Mouse (Mus musculus) gonadal fat pad, adult 2 months (tissue): ENCODE measurements around the gene Slc37a1. TPM values are rescaled to one million over a fixed set of nuclear protein-coding genes. Genes with fewer than 3 reads are reported as not detected.

Source experiments
- DNase-seq: peaks from one replicate; pipeline ENCODE4 v3.0.0-alpha.2; 2012; ENCODE audit warnings: low read depth
- polyA plus RNA-seq: library from polyadenylated mRNA; depleted of rRNA; stranded (reverse); fragments of >200 nt; gene quantifications from 2 replicates; pipeline ENCODE4 v1.2.3, GENCODE M21; 2012

The Slc37a1 gene
- polyA plus RNA-seq, 1 experiment = 38.5 TPM

GRCm38 (mm10) chr17:31317521-31318272, 31.1 kb downstream of the Slc37a1 start:
- DNase-seq = no peak

- no peak for DNase-seq
Measured at GRCm38 (mm10) chr17:31318906-31319767, 32.5 kb downstream of the Slc37a1 start.

- DNase-seq = no peak
Measured at GRCm38 (mm10) chr17:31321425-31321824, 34.8 kb downstream of the Slc37a1 start.

GRCm38 (mm10) chr17:31322446-31322845, 35.9 kb downstream of the Slc37a1 start:
- no peak for DNase-seq

GRCm38 (mm10) chr17:31323379-31323778, 36.8 kb downstream of the Slc37a1 start:
- no peak for DNase-seq

- DNase-seq = no peak
Measured at GRCm38 (mm10) chr17:31324227-31324626, 37.6 kb downstream of the Slc37a1 start.

- DNase-seq = no peak
Measured at GRCm38 (mm10) chr17:31325451-31326219, 39.0 kb downstream of the Slc37a1 start.

- no peak for DNase-seq
Measured at GRCm38 (mm10) chr17:31326220-31326852, 39.7 kb downstream of the Slc37a1 start.

- no peak for DNase-seq
Measured at GRCm38 (mm10) chr17:31328466-31328865, 41.9 kb downstream of the Slc37a1 start.

GRCm38 (mm10) chr17:31330622-31331021, 44.0 kb downstream of the Slc37a1 start:
- no peak for DNase-seq

GRCm38 (mm10) chr17:31331273-31331672, 44.7 kb downstream of the Slc37a1 start:
- no peak for DNase-seq

- DNase-seq = no peak
Measured at GRCm38 (mm10) chr17:31331920-31332319, 45.3 kb downstream of the Slc37a1 start.

- DNase-seq = no peak
Measured at GRCm38 (mm10) chr17:31332333-31332732, 45.7 kb downstream of the Slc37a1 start.

- DNase-seq = no peak
Measured at GRCm38 (mm10) chr17:31334509-31335260, 48.1 kb downstream of the Slc37a1 start.

GRCm38 (mm10) chr17:31335344-31336080, 48.9 kb downstream of the Slc37a1 start:
- DNase-seq = no peak

- no peak for DNase-seq
Measured at GRCm38 (mm10) chr17:31339769-31340168, 53.2 kb downstream of the Slc37a1 start.

- DNase-seq = no peak
Measured at GRCm38 (mm10) chr17:31342191-31342590, 55.6 kb downstream of the Slc37a1 start.

- DNase-seq = no peak
Measured at GRCm38 (mm10) chr17:31344172-31344801, 57.7 kb downstream of the Slc37a1 start.

- DNase-seq = no peak
Measured at GRCm38 (mm10) chr17:31344816-31345215, 58.2 kb downstream of the Slc37a1 start.

- no peak for DNase-seq
Measured at GRCm38 (mm10) chr17:31348129-31348528, 61.5 kb downstream of the Slc37a1 start.
